Mouse (Mus musculus) heart, adult 2 months (tissue): ENCODE results near the gene Teddm2.

Experiments used
- CTCF ChIP-seq: fragments of 200-600 bp; IDR thresholded peaks from 2 replicates; pipeline ENCODE4 v1.8.1; 2022; ENCODE audit warnings: antibody characterized with exemption, mild to moderate bottlenecking, moderate library complexity
- EP300 ChIP-seq: fragments of 200-500 bp; IDR thresholded peaks from 2 replicates; pipeline ENCODE4 v1.6.1; 2011; ENCODE audit warnings: low read depth, low read length, control low read depth; ENCODE audit not compliant: insufficient read depth

DNA sequence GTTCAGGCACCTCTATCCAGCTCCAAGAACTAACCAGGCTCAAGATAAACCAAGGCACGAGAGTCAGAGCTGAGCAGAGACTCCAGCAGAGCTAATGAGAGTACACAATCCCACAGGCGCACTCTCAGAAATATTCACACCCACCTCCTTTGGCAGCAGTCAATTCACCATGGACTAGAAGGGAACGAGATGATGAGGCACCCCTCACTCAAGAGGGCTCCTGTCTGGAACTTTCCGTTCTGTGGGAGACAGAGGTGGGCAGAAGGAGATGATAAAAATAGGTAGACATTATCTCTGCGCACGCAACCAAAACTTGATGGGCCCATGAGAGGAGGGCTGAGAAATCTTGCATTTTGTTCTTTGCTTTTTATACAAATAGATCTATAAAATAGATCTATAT is 26.0 kb downstream of the Teddm2 start, which contains the start of gene Teddm1b:
- TF ChIP-seq EP300 (no peak), CTCF (no peak)
